Mouse (Mus musculus) gastrocnemius, adult 8-10 months (tissue): ENCODE measurements around the gene Csrnp1. TPM values are rescaled to one million over a fixed set of nuclear protein-coding genes. Genes with fewer than 3 reads are reported as not detected.

Source experiments
- DNase-seq, 2 experiments: peaks; one replicate each; pipeline ENCODE4 v3.0.0; 2022; ENCODE audit warnings: low spot score in 2 of 2
- total RNA-seq, 4 experiments: library from RNA; stranded (reverse); gene quantifications; 2 replicates each; pipeline ENCODE4 v1.2.4; 2022

Gene Csrnp1
- total RNA-seq, 4 experiments from 2014 or later = 3.6 to 10.2 (median 5.9) TPM

GRCm38 (mm10) chr9:120002893-120003292, 18.4 kb upstream of the Csrnp1 start:
- no peak for DNase-seq

GRCm38 (mm10) chr9:120001945-120002725, 17.7 kb upstream of the Csrnp1 start:
- peak; percentile 75 to 78 for DNase-seq

GRCm38 (mm10) chr9:120000761-120001160, 16.3 kb upstream of the Csrnp1 start:
- DNase-seq = no peak

- DNase-seq = peak in 1 of 2 experiments; percentile 39
These were observed 15.2 kb upstream of the Csrnp1 start for GRCm38 (mm10) chr9:119999636-120000035.

GRCm38 (mm10) chr9:119998776-119999175, 14.3 kb upstream of the Csrnp1 start:
- no peak for DNase-seq

GRCm38 (mm10) chr9:119996080-119996479, 11.6 kb upstream of the Csrnp1 start:
- no peak for DNase-seq

GRCm38 (mm10) chr9:119994207-119994606, 9.7 kb upstream of the Csrnp1 start:
- DNase-seq = no peak

GRCm38 (mm10) chr9:119993092-119993844, 8.8 kb upstream of the Csrnp1 start:
- DNase-seq = no peak

- DNase-seq = no peak
These were observed 6.9 kb upstream of the Csrnp1 start for GRCm38 (mm10) chr9:119991310-119991709.

GRCm38 (mm10) chr9:119988304-119988703, 3.8 kb upstream of the Csrnp1 start:
- no peak for DNase-seq

- no peak for DNase-seq
These were observed 1.6 kb upstream of the Csrnp1 start for GRCm38 (mm10) chr9:119985881-119986574.

- DNase-seq = peak; percentile 85 to 89
These were observed 598 bp downstream of the Csrnp1 start for GRCm38 (mm10) chr9:119983585-119984535.

GRCm38 (mm10) chr9:119982956-119983551, 1.4 kb downstream of the Csrnp1 start:
- DNase-seq = peak in 1 of 2 experiments; percentile 31

GRCm38 (mm10) chr9:119982241-119982811, 2.1 kb downstream of the Csrnp1 start:
- DNase-seq = no peak

GRCm38 (mm10) chr9:119981183-119982179, 3.0 kb downstream of the Csrnp1 start:
- peak; percentile 43 to 52 for DNase-seq

- DNase-seq = no peak
These were observed 3.7 kb downstream of the Csrnp1 start for GRCm38 (mm10) chr9:119980770-119981182.

- DNase-seq = no peak
These were observed 4.7 kb downstream of the Csrnp1 start for GRCm38 (mm10) chr9:119979749-119980148.

- DNase-seq = no peak
These were observed 5.5 kb downstream of the Csrnp1 start for GRCm38 (mm10) chr9:119978811-119979441.
